Mouse (Mus musculus) heart, postnatal 4 days (tissue): ENCODE data around the gene Dydc2. TPM values are rescaled to one million over a fixed set of nuclear protein-coding genes. Genes with fewer than 3 reads are reported as not detected.

ENCODE experiments used
- DNase-seq: peaks from one replicate; pipeline ENCODE4 v3.0.0; 2021
- total RNA-seq, 2 experiments: library from RNA; stranded (reverse); gene quantifications; 2 replicates each; pipeline ENCODE4 v1.2.3; 2021

Gene Dydc2
- total RNA-seq, 2 experiments from 2014 or later, result not detected

- DNase-seq, result peak; percentile 74
Observed at GRCm38 (mm10) chr14:41035146-41035798, 33.7 kb downstream of the Dydc2 start.

- DNase-seq, result peak; percentile 84
Observed at GRCm38 (mm10) chr14:41033135-41034110, 35.6 kb downstream of the Dydc2 start.

- no peak for DNase-seq
Observed at GRCm38 (mm10) chr14:41030989-41031513, 38.0 kb downstream of the Dydc2 start.

GRCm38 (mm10) chr14:41029303-41029702, 39.7 kb downstream of the Dydc2 start:
- DNase-seq, result no peak

- DNase-seq, result no peak
Observed at GRCm38 (mm10) chr14:41025594-41026284, 43.3 kb downstream of the Dydc2 start.

- DNase-seq, result no peak
Observed at GRCm38 (mm10) chr14:41025087-41025486, 43.9 kb downstream of the Dydc2 start.

- no peak for DNase-seq
Observed at GRCm38 (mm10) chr14:41021246-41021645, 47.8 kb downstream of the Dydc2 start.

- DNase-seq, result no peak
Observed at GRCm38 (mm10) chr14:41017460-41017859, 51.5 kb downstream of the Dydc2 start.

GRCm38 (mm10) chr14:41014701-41015240, 54.2 kb downstream of the Dydc2 start:
- DNase-seq, result no peak

- peak; percentile 87 for DNase-seq
Observed at GRCm38 (mm10) chr14:41013630-41014613, 55.1 kb downstream of the Dydc2 start, which contains the start of gene Fam213a. TSS of gene Fam213a (minus strand) at chr14:41013788.

- DNase-seq, result no peak
Observed at GRCm38 (mm10) chr14:41013143-41013542, 55.9 kb downstream of the Dydc2 start.

GRCm38 (mm10) chr14:41011916-41012315, 57.1 kb downstream of the Dydc2 start:
- DNase-seq, result no peak

- no peak for DNase-seq
Observed at GRCm38 (mm10) chr14:41008138-41008537, 60.9 kb downstream of the Dydc2 start.

GRCm38 (mm10) chr14:41007641-41008040, 61.4 kb downstream of the Dydc2 start:
- DNase-seq, result no peak

GRCm38 (mm10) chr14:41006899-41007298, 62.1 kb downstream of the Dydc2 start:
- DNase-seq, result no peak

GRCm38 (mm10) chr14:41006263-41006662, 62.7 kb downstream of the Dydc2 start:
- no peak for DNase-seq

GRCm38 (mm10) chr14:41005716-41006115, 63.3 kb downstream of the Dydc2 start:
- no peak for DNase-seq

- peak; percentile 63 for DNase-seq
Observed at GRCm38 (mm10) chr14:41004201-41005141, 64.5 kb downstream of the Dydc2 start.

GRCm38 (mm10) chr14:41001576-41001975, 67.4 kb downstream of the Dydc2 start:
- no peak for DNase-seq

- no peak for DNase-seq
Observed at GRCm38 (mm10) chr14:41000801-41001200, 68.2 kb downstream of the Dydc2 start.
